Mouse (Mus musculus): Measurements from ENCODE around the gene Abi3. TPM values are rescaled to one million over a fixed set of nuclear protein-coding genes. Genes with fewer than 3 reads are reported as not detected.
A peak's percentile ranks its signal among the peaks of the same experiment; 100 is the strongest.

The Abi3 gene
- total RNA-seq, 2 experiments from 2014 or later, result 3.0 to 4.2 TPM

- DNase-seq (ENCODE audit: low spot score), result no peak
These were observed 3.0 kb downstream of the Abi3 start for GRCm38 (mm10) chr11:95838999-95839868.

GRCm38 (mm10) chr11:95838598-95838997 is 3.7 kb downstream of the Abi3 start:
- DNase-seq (ENCODE audit: low spot score), result no peak

GRCm38 (mm10) chr11:95837059-95837458 is 5.2 kb downstream of the Abi3 start, which contains the start of gene Gngt2:
Gngt2 (plus strand) TSS chr11:95837216.
- peak; percentile 81 for DNase-seq (ENCODE audit: low spot score)

- no peak for DNase-seq (ENCODE audit: low spot score)
These were observed 5.8 kb downstream of the Abi3 start for GRCm38 (mm10) chr11:95836433-95836832.

GRCm38 (mm10) chr11:95835832-95836231 is 6.4 kb downstream of the Abi3 start:
- DNase-seq (ENCODE audit: low spot score), result no peak

GRCm38 (mm10) chr11:95834742-95835710 is 7.2 kb downstream of the Abi3 start:
- DNase-seq (ENCODE audit: low spot score), result no peak

GRCm38 (mm10) chr11:95834143-95834667 is 8.1 kb downstream of the Abi3 start:
- DNase-seq (ENCODE audit: low spot score), result no peak

- DNase-seq (ENCODE audit: low spot score), result no peak
These were observed 8.6 kb downstream of the Abi3 start for GRCm38 (mm10) chr11:95833631-95834142.

GRCm38 (mm10) chr11:95833006-95833570 is 9.2 kb downstream of the Abi3 start:
- DNase-seq (ENCODE audit: low spot score), result no peak

- no peak for DNase-seq (ENCODE audit: low spot score)
These were observed 9.9 kb downstream of the Abi3 start for GRCm38 (mm10) chr11:95832129-95833005.

- no peak for DNase-seq (ENCODE audit: low spot score)
These were observed 10.6 kb downstream of the Abi3 start for GRCm38 (mm10) chr11:95831641-95832040.

- no peak for DNase-seq (ENCODE audit: low spot score)
These were observed 11.0 kb downstream of the Abi3 start for GRCm38 (mm10) chr11:95831276-95831619.

- DNase-seq (ENCODE audit: low spot score), result no peak
These were observed 11.6 kb downstream of the Abi3 start for GRCm38 (mm10) chr11:95830411-95831275.

GRCm38 (mm10) chr11:95829526-95830050 is 12.7 kb downstream of the Abi3 start:
- no peak for DNase-seq (ENCODE audit: low spot score)

- no peak for DNase-seq (ENCODE audit: low spot score)
These were observed 13.9 kb downstream of the Abi3 start for GRCm38 (mm10) chr11:95828181-95828964.

- DNase-seq (ENCODE audit: low spot score), result peak; percentile 77
These were observed 14.7 kb downstream of the Abi3 start for GRCm38 (mm10) chr11:95827464-95828085.

GRCm38 (mm10) chr11:95827168-95827447 is 15.2 kb downstream of the Abi3 start:
- DNase-seq (ENCODE audit: low spot score), result no peak

Data from gastrocnemius, adult 18-20 months (tissue).